Mouse (Mus musculus) brown adipose tissue, adult 24 weeks (tissue): Measurements from ENCODE around the gene Grm8. TPM values are rescaled to one million over a fixed set of nuclear protein-coding genes. Genes with fewer than 3 reads are reported as not detected.
"Not testable (repeated sequence)": the region's sequence is repeated elsewhere in the genome, so short reads cannot be mapped to it uniquely, and the experiment has no call there.

Source experiments
- H3K27ac ChIP-seq: fragments of 200-500 bp; replicated peaks from 2 replicates; pipeline ENCODE4 v1.5.1; 2012; ENCODE audit warnings: low read depth, mild to moderate bottlenecking, low read length
- H3K4me1 ChIP-seq: fragments of 200-500 bp; 2 replicates; pipeline ENCODE4 v1.6.1; 2012; ENCODE audit warnings: low read length, mixed read lengths; ENCODE audit not compliant: control insufficient read depth, insufficient read depth, insufficient read length
- H3K4me3 ChIP-seq: fragments of 200-500 bp; 2 replicates; pipeline ENCODE4 v1.5.1; 2012; ENCODE audit warnings: low read depth, mild to moderate bottlenecking, low read length, moderate library complexity; ENCODE audit not compliant: insufficient read depth
- polyA plus RNA-seq: library from polyadenylated mRNA; stranded (reverse); fragments of >200 nt; gene quantifications from 2 replicates; pipeline ENCODE4 v1.2.4, GENCODE M21; 2012; ENCODE audit not compliant: missing spikeins, insufficient read depth, insufficient read length

Grm8 gene
- polyA plus RNA-seq, 1 experiment, result not detected

- Histone ChIP-seq H3K4me3 (no peak overlapping the region), H3K27ac (no peak overlapping the region), H3K4me1 (no peaks in the 10 kb centered on the region)
Observed at GRCm38 (mm10) chr6:27836159-27836558, 298.8 kb downstream of the Grm8 start.

GRCm38 (mm10) chr6:27819735-27820134 lies 315.2 kb downstream of the Grm8 start:
- H3K27ac ChIP-seq, H3K4me1 ChIP-seq, H3K4me3 ChIP-seq: not testable (repeated sequence)

GRCm38 (mm10) chr6:27812789-27813188 lies 322.2 kb downstream of the Grm8 start:
- Histone ChIP-seq H3K4me3 (no peak overlapping the region), H3K27ac (no peak overlapping the region), H3K4me1 (no peaks in the 10 kb centered on the region)

- Histone ChIP-seq H3K4me3 (no peak overlapping the region), H3K4me1 (no peaks in the 10 kb centered on the region), H3K27ac (no peak overlapping the region)
Observed at GRCm38 (mm10) chr6:27809996-27810395, 325.0 kb downstream of the Grm8 start.

- Histone ChIP-seq H3K27ac (no peak overlapping the region), H3K4me3 (no peak overlapping the region), H3K4me1 (no peaks in the 10 kb centered on the region)
Observed at GRCm38 (mm10) chr6:27806741-27807140, 328.2 kb downstream of the Grm8 start.

GRCm38 (mm10) chr6:27800881-27801572 lies 334.0 kb downstream of the Grm8 start:
- Histone ChIP-seq H3K4me1 (no peaks in the 10 kb centered on the region), H3K27ac (no peak overlapping the region), H3K4me3 (no peak overlapping the region)

GRCm38 (mm10) chr6:27798735-27799134 lies 336.2 kb downstream of the Grm8 start:
- Histone ChIP-seq H3K27ac (no peak overlapping the region), H3K4me1 (no peaks in the 10 kb centered on the region), H3K4me3 (no peak overlapping the region)

- Histone ChIP-seq H3K27ac (no peak overlapping the region), H3K4me3 (no peak overlapping the region), H3K4me1 (no peaks in the 10 kb centered on the region)
Observed at GRCm38 (mm10) chr6:27789566-27789965, 345.4 kb downstream of the Grm8 start.

GRCm38 (mm10) chr6:27789151-27789550 lies 345.8 kb downstream of the Grm8 start:
- no peak overlapping the region for H3K4me3 ChIP-seq
- no peak overlapping the region for H3K27ac ChIP-seq
- no peaks in the 10 kb centered on the region for H3K4me1 ChIP-seq

- Histone ChIP-seq H3K27ac (no peak overlapping the region), H3K4me3 (no peak overlapping the region), H3K4me1 (no peaks in the 10 kb centered on the region)
Observed at GRCm38 (mm10) chr6:27782251-27782650, 352.7 kb downstream of the Grm8 start.

GRCm38 (mm10) chr6:27781371-27781770 lies 353.6 kb downstream of the Grm8 start:
- H3K4me1 ChIP-seq, result no peaks in the 10 kb centered on the region
- no peak overlapping the region for H3K4me3 ChIP-seq
- no peak overlapping the region for H3K27ac ChIP-seq

GRCm38 (mm10) chr6:27775646-27776271 lies 359.2 kb downstream of the Grm8 start:
- Histone ChIP-seq H3K4me3 (no peak overlapping the region), H3K27ac (no peak overlapping the region), H3K4me1 (no peaks in the 10 kb centered on the region)

GRCm38 (mm10) chr6:27762061-27762460 lies 372.9 kb downstream of the Grm8 start:
- H3K4me1 ChIP-seq, result no peaks in the 10 kb centered on the region
- H3K4me3 ChIP-seq, result no peak overlapping the region
- H3K27ac ChIP-seq, result no peak overlapping the region

GRCm38 (mm10) chr6:27753290-27753829 lies 381.6 kb downstream of the Grm8 start:
- H3K4me1 ChIP-seq, result no peaks in the 10 kb centered on the region
- H3K27ac ChIP-seq, result no peak overlapping the region
- H3K4me3 ChIP-seq, result no peak overlapping the region

- H3K4me3 ChIP-seq, result no peak overlapping the region
- no peak overlapping the region for H3K27ac ChIP-seq
- no peaks in the 10 kb centered on the region for H3K4me1 ChIP-seq
Observed at GRCm38 (mm10) chr6:27746493-27746892, 388.5 kb downstream of the Grm8 start.
